Mouse (Mus musculus) forebrain, embryonic 14.5 days (tissue): ENCODE data around the gene 2310033P09Rik. TPM values are rescaled to one million over a fixed set of nuclear protein-coding genes. Genes with fewer than 3 reads are reported as not detected.

Experiments used
- ATAC-seq: fragments of 200-750 bp; cut with Nextera tagmentation; 2 replicates; pipeline ENCODE4 v1.8.0; 2017; ENCODE audit warnings: mild to moderate bottlenecking, moderate library complexity
- DNase-seq: peaks from one replicate; pipeline ENCODE4 v3.0.0-alpha.2; 2015; ENCODE audit warnings: low spot score
- H3K27ac ChIP-seq: fragments of 300-500 bp; sonication (generic); 2 replicates; pipeline ENCODE4 v1.5.1; 2014; ENCODE audit warnings: low read depth, mild to moderate bottlenecking, control low read depth, low read length, moderate library complexity
- H3K27me3 ChIP-seq: fragments of 300-500 bp; sonication (generic); replicated peaks from 2 replicates; pipeline ENCODE4 v1.6.1; 2014; ENCODE audit warnings: low read length, control low read depth, mixed read lengths; ENCODE audit not compliant: control insufficient read depth, insufficient read depth
- H3K36me3 ChIP-seq: fragments of 300-500 bp; sonication (generic); 2 replicates; pipeline ENCODE4 v1.6.1; 2014; ENCODE audit warnings: low read length, control low read depth; ENCODE audit not compliant: control insufficient read depth, insufficient read depth
- H3K4me1 ChIP-seq: fragments of 300-500 bp; sonication (generic); 2 replicates; pipeline ENCODE4 v1.6.1; 2014; ENCODE audit warnings: antibody characterized with exemption, low read length, control low read depth; ENCODE audit not compliant: control insufficient read depth, insufficient read depth
- H3K4me2 ChIP-seq: fragments of 300-500 bp; sonication (generic); 2 replicates; pipeline ENCODE4 v1.6.1; 2014; ENCODE audit warnings: mild to moderate bottlenecking, control low read depth, low read length
- H3K4me3 ChIP-seq: fragments of 300-500 bp; sonication (generic); 2 replicates; pipeline ENCODE4 v1.5.1; 2014; ENCODE audit warnings: low read depth, low read length, control low read depth
- H3K9ac ChIP-seq: fragments of 300-500 bp; sonication (generic); 2 replicates; pipeline ENCODE4 v1.6.1; 2014; ENCODE audit warnings: mild to moderate bottlenecking, low read length, control low read depth, moderate library complexity
- H3K9me3 ChIP-seq: fragments of 300-500 bp; sonication (generic); replicated peaks from 2 replicates; pipeline ENCODE4 v1.6.1; 2016; ENCODE audit warnings: low read length, control low read depth, mixed read lengths; ENCODE audit not compliant: control insufficient read depth
- WGBS: fragments of 180-500 bp; shearing (Covaris S2); extraction: QIAGEN DNeasy Blood & Tissue Kit; methylation state at CpG from one replicate; pipeline ENCODE4 v1.1.7; 2014; 5-methylcytosine and 5-hydroxymethylcytosine counted together
- polyA plus RNA-seq: library from polyadenylated mRNA; unstranded; fragments of >200 nt; fragmentation: Nextera tagmentation; extraction: Ambion mirVana; gene quantifications from 2 replicates; pipeline ENCODE4 v1.2.1, GENCODE M21; 2014

Gene 2310033P09Rik
- polyA plus RNA-seq, 1 experiment from 2014 or later: 30.5 TPM

DNA sequence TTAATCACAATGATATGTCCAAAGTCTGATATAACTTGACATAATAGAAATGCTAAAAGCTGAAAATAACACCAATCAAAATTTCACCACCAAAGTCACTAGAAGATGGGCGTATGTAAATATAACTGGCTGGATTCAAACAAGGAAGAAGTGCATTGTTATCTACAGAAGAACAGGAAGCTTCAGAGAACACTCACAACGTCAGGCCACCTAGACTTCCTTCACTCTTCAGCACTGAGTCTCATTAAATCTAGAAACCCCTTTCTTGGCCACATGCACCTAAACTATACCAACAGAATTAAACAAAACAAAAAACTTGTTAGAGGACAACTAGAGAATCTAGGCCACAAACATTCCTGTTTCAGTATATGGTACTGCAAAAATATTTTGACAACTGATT, 16.3 kb downstream of the 2310033P09Rik start:
- Histone ChIP-seq H3K4me2 (no peak overlapping the region), H3K27me3 (no peaks in the 10 kb centered on the region), H3K27ac (no peak overlapping the region), H3K9me3 (no peaks in the 10 kb centered on the region), H3K4me3 (no peak overlapping the region), H3K4me1 (peaks cover 25% of the 10 kb centered on the region), H3K36me3 (peaks cover 10% of the 10 kb centered on the region; the same call in 1 of the 2 replicates), H3K9ac (no peak overlapping the region)
- ATAC-seq: no peak
- no peak for DNase-seq
- 85% methylated on average over 2 of the region's 2 CpGs for WGBS

DNA sequence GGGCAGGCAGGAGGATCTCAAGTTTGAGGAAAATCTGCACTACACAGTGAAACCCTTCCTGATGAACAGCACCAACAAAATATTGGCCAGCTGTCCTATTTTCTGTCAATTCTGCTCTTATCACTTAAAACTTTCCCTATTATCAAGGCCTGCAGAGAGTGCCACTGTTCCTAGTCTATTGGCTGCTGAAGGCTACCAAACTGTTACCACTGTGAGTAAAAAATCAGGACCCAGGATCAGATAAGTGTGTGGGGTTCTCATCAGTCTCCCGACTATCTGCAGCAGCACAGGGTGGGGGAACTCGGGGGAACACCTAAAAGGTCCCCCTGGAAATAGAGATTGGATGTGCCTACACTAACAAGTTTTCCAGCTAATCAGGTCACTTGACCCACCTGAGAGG, 17.0 kb downstream of the 2310033P09Rik start:
- H3K9ac ChIP-seq: no peak overlapping the region
- no peak for ATAC-seq
- peaks cover 7% of the 10 kb centered on the region; the same call in 1 of the 2 replicates for H3K36me3 ChIP-seq
- no peaks in the 10 kb centered on the region for H3K9me3 ChIP-seq
- H3K4me2 ChIP-seq: no peak overlapping the region
- peaks cover 25% of the 10 kb centered on the region for H3K4me1 ChIP-seq
- no peak overlapping the region for H3K27ac ChIP-seq
- H3K27me3 ChIP-seq: no peaks in the 10 kb centered on the region
- H3K4me3 ChIP-seq: no peak overlapping the region
- no peak for DNase-seq
- WGBS: 85% methylated on average over 2 of the region's 2 CpGs

DNA sequence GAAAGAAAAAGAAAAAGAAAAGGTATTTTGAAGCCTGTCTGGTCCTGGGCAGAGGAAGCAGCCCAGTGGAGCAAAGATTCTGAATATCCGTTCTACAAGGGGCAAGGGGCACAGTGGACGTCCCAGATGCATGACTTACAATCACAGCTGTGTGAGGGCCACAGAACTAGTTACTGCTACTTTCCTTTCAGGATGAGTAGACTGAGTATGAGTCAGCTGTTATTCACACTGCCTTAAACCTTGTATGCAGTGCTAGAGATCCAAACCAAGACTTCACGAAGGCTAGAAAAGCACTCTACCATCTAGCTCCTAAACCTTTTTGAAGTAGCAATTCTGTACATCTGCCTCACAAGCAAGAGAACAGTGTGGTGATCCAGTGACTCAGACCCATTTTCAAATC, 18.1 kb downstream of the 2310033P09Rik start:
- Histone ChIP-seq H3K4me2 (peak overlapping the region; percentile 95), H3K4me3 (peak overlapping the region; percentile 99), H3K27ac (no peak overlapping the region), H3K9ac (peak overlapping the region; percentile 98; the same call in 1 of the 2 replicates), H3K36me3 (peaks cover 7% of the 10 kb centered on the region; the same call in 1 of the 2 replicates), H3K4me1 (peaks cover 25% of the 10 kb centered on the region), H3K9me3 (no peaks in the 10 kb centered on the region), H3K27me3 (no peaks in the 10 kb centered on the region)
- WGBS: 79% methylated on average over 3 of the region's 3 CpGs
- ATAC-seq: no peak
- no peak for DNase-seq

GRCm38 (mm10) chr11:59226787-59227603, 18.9 kb downstream of the 2310033P09Rik start:
- DNase-seq: no peak
- H3K4me1 ChIP-seq: peaks cover 25% of the 10 kb centered on the region
- H3K4me2 ChIP-seq: peak overlapping the region; percentile 95
- H3K4me3 ChIP-seq: peak overlapping the region; percentile 99
- 6% methylated on average over 21 of the region's 21 CpGs for WGBS
- peak overlapping the region; percentile 98 for H3K9ac ChIP-seq
- peaks cover 7% of the 10 kb centered on the region; the same call in 1 of the 2 replicates for H3K36me3 ChIP-seq
- H3K27ac ChIP-seq: peak overlapping the region; percentile 92; the same call in 1 of the 2 replicates
- no peaks in the 10 kb centered on the region for H3K27me3 ChIP-seq
- no peaks in the 10 kb centered on the region for H3K9me3 ChIP-seq
- ATAC-seq: no peak

DNA sequence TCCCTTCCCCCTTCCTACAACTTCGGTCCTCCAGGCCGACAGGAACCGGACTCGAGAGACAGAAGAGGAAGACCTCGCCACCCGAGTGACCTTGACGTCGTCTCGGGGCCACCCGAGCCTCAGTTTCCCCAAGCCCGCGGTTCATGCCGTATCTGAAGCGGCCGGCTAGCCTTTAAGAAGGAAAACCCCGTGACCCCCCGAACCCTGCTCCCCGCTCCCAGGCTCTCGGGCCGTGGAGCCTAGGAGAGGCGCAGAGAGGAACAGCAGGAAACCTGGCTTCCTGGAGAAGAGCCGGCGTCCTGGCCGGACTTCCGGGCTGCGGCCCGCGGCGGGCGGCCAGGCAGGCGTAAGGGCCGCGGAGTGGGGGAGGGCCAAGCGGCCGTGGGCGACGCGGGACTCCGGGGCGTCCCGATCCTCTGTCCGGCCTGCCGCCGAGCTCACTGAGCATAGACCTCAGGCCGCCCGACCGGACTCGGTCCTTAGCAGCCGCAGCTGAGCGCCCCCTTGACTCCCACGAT, 19.5 kb downstream of the 2310033P09Rik start:
- WGBS: under 1% methylated on average over 49 of the region's 51 CpGs
- Histone ChIP-seq H3K4me2 (peak overlapping the region; percentile 95), H3K4me3 (peak overlapping the region; percentile 99), H3K9me3 (no peaks in the 10 kb centered on the region), H3K27me3 (no peaks in the 10 kb centered on the region), H3K4me1 (peaks cover 25% of the 10 kb centered on the region), H3K9ac (peak overlapping the region; percentile 98), H3K27ac (peak overlapping the region; percentile 92), H3K36me3 (peaks cover 7% of the 10 kb centered on the region; the same call in 1 of the 2 replicates)
- DNase-seq: no peak
- peak; percentile 76 for ATAC-seq

DNA sequence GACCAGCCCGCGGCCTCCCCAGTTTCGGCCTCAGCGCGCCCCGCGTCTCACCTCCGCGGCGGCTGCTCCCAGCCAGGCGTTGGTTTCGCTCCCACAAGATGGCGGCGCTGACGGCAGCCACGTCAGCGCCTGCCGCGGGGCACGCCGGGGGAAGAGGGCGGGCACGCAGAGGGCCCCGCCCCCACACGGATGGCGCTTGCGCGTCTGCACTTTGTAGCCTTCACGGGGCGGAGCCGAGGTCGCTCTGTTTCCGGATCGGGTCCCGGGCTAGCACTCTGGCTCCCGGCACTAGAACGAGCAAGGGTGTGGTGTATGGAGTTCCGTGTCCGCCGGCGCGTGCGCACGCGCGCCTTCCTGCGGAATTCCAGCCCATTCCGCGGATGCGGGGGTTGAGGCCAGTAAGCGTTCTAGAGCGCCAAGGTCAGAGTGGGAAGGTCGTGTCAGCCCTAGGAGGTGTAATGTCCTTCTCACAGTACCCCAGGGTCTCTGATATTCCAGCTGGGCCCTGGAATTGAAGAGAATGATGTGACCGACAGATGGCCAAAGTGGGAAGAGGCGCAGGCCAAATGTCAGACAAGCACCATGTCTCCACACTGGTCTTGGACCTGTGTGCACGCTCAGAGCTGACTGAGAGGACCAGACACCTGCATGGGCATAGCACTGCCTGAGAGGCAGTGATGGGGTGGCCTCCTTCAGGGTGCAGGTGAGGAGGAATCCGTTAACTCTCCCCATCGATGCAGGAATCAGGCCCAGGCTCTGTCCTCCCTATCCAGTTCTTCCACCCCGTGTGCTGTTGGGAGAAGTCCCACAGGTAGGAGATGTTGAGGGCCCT, 20.2 kb downstream of the 2310033P09Rik start, which contains the start of gene Arf1:
Gene Arf1, minus strand, starts transcription at position 149 of the 832 bp plus-strand sequence.
- H3K4me1 ChIP-seq: peaks cover 25% of the 10 kb centered on the region
- no peaks in the 10 kb centered on the region for H3K9me3 ChIP-seq
- peak within 1 kb of the TSS; percentile 98 for H3K9ac ChIP-seq
- peak within 1 kb of the TSS; percentile 99 for H3K4me3 ChIP-seq
- 5% methylated on average over 59 of the region's 59 CpGs for WGBS
- H3K27ac ChIP-seq: peak within 1 kb of the TSS; percentile 92
- H3K4me2 ChIP-seq: peak within 1 kb of the TSS; percentile 95
- peaks cover 5% of the 10 kb centered on the region; the same call in 1 of the 2 replicates for H3K36me3 ChIP-seq
- no peaks in the 10 kb centered on the region for H3K27me3 ChIP-seq
- peak; percentile 97 for DNase-seq
- peak; percentile 96 for ATAC-seq

GRCm38 (mm10) chr11:59230144-59230760, 22.1 kb downstream of the 2310033P09Rik start:
- peak; percentile 42 for DNase-seq
- Histone ChIP-seq H3K36me3 (no peaks in the 10 kb centered on the region), H3K4me2 (no peak overlapping the region), H3K4me3 (no peak overlapping the region), H3K27ac (no peak overlapping the region), H3K27me3 (no peaks in the 10 kb centered on the region), H3K9ac (no peak overlapping the region), H3K9me3 (no peaks in the 10 kb centered on the region), H3K4me1 (peaks cover 16% of the 10 kb centered on the region)
- no peak for ATAC-seq
- 12% methylated on average over 7 of the region's 7 CpGs for WGBS

GRCm38 (mm10) chr11:59232797-59233196, 24.7 kb downstream of the 2310033P09Rik start:
- no peak overlapping the region for H3K27ac ChIP-seq
- ATAC-seq (no peak), DNase-seq (no peak)
- no peak overlapping the region for H3K4me3 ChIP-seq
- H3K4me1 ChIP-seq: no peaks in the 10 kb centered on the region
- no peak overlapping the region for H3K9ac ChIP-seq
- H3K9me3 ChIP-seq: no peaks in the 10 kb centered on the region
- H3K36me3 ChIP-seq: no peaks in the 10 kb centered on the region
- 73% methylated on average over 2 of the region's 2 CpGs for WGBS
- no peaks in the 10 kb centered on the region for H3K27me3 ChIP-seq
- H3K4me2 ChIP-seq: no peak overlapping the region
